Mouse (Mus musculus) frontal cortex, adult (tissue): ENCODE data around the gene Rxra.

Source experiments
- ATAC-seq: cut with Nextera tagmentation; 2 replicates; pipeline ENCODE4 v1.9.2; 2017; ENCODE audit warnings: mild to moderate bottlenecking, moderate library complexity, mixed read lengths; ENCODE audit not compliant: low TSS enrichment

Gene Rxra

GRCm38 (mm10) chr2:27807684-27808083, 131.4 kb downstream of the Rxra start:
- no peak for ATAC-seq

GRCm38 (mm10) chr2:27809897-27810296, 133.7 kb downstream of the Rxra start:
- no peak for ATAC-seq
